ENCODE assay signal across 8 mouse cellular contexts in genomic region chr3:146150560-146150959, GRCm38 (mm10). TPM values are rescaled to one million over a fixed set of nuclear protein-coding genes. Genes with fewer than 3 reads are reported as not detected.
DNase-seq lines count a peak whose midpoint lies in the region; ATAC-seq lines count a peak whose summit lies in the region.

No protein-coding gene starts in this region.

- peak overlapping the region; percentile 43 for H3K4me3 ChIP-seq in embryonic facial prominence, embryonic 12.5 days
- peak overlapping the region; percentile 45 for H3K4me3 ChIP-seq in intestine, embryonic 14.5 days (ENCODE audit: low read depth, low read length)
- peak overlapping the region; percentile 57 for H3K4me3 ChIP-seq in liver, embryonic 16.5 days (ENCODE audit: low read depth, low read length)
- peak overlapping the region; percentile 41 for H3K4me3 ChIP-seq in neural tube, embryonic 13.5 days

- DNase-seq in CD8-positive naive resting alpha-beta T cell, adult 2 months (ENCODE audit: low read depth in 2 of 2, low spot score in 2 of 2) = peak; percentile 31 to 41
- DNase-seq in intestine, embryonic 14.5 days (ENCODE audit: low spot score) = peak; percentile 65
- no peak for DNase-seq in layer of hippocampus, adult 11-12 months (ENCODE audit: low spot score)
- DNase-seq in adrenal gland, postnatal 4 days (ENCODE audit: low spot score in 2 of 2) = no peak
- DNase-seq in cerebellum, postnatal 25 days = no peak

- H3K27ac ChIP-seq in embryonic facial prominence, embryonic 12.5 days = no peak overlapping the region
- H3K27ac ChIP-seq in intestine, embryonic 14.5 days (ENCODE audit: low read depth) = peak overlapping the region; percentile 33; the same call in 1 of the 2 replicates
- no peak overlapping the region; the same call in 1 of the 2 replicates for H3K27ac ChIP-seq in liver, embryonic 16.5 days (ENCODE audit: low read length)
- H3K27ac ChIP-seq in neural tube, embryonic 13.5 days (replicated peaks) = no peak overlapping the region

- no peak for ATAC-seq in embryonic facial prominence, embryonic 12.5 days (ENCODE audit: insufficient number of reproducible peaks, insufficient read depth, low FRiP score, low TSS enrichment)
- no peak; the same call in 1 of the 2 replicates for ATAC-seq in intestine, embryonic 14.5 days (replicated peaks; ENCODE audit: low FRiP score, low TSS enrichment, low read depth)
- ATAC-seq in liver, embryonic 16.5 days (ENCODE audit: low read depth) = no peak; the same call in 1 of the 2 replicates
- ATAC-seq in neural tube, embryonic 13.5 days (ENCODE audit: low read depth) = no peak

- H3K36me3 ChIP-seq in embryonic facial prominence, embryonic 12.5 days = no peaks in the 10 kb centered on the region
- no peaks in the 10 kb centered on the region for H3K36me3 ChIP-seq in intestine, embryonic 14.5 days (ENCODE audit: control insufficient read depth, insufficient read depth, low read length)
- H3K36me3 ChIP-seq in liver, embryonic 16.5 days (ENCODE audit: control insufficient read depth, insufficient read depth) = no peaks in the 10 kb centered on the region
- H3K36me3 ChIP-seq in neural tube, embryonic 13.5 days = no peaks in the 10 kb centered on the region

- peaks cover 28% of the 10 kb centered on the region for H3K27me3 ChIP-seq in embryonic facial prominence, embryonic 12.5 days
- peaks cover 2% of the 10 kb centered on the region; the same call in 1 of the 2 replicates for H3K27me3 ChIP-seq in intestine, embryonic 14.5 days (replicated peaks; ENCODE audit: control insufficient read depth, insufficient read depth, low read length)
- no peaks in the 10 kb centered on the region; the same call in 1 of the 2 replicates for H3K27me3 ChIP-seq in liver, embryonic 16.5 days (ENCODE audit: control insufficient read depth, insufficient read depth, low read depth, low read length)
- peaks cover 46% of the 10 kb centered on the region for H3K27me3 ChIP-seq in neural tube, embryonic 13.5 days

- H3K9me3 ChIP-seq in embryonic facial prominence, embryonic 12.5 days = no peaks in the 10 kb centered on the region
- H3K9me3 ChIP-seq in intestine, embryonic 14.5 days (ENCODE audit: control insufficient read depth, low read length) = no peaks in the 10 kb centered on the region
- H3K9me3 ChIP-seq in liver, embryonic 16.5 days (replicated peaks; ENCODE audit: control insufficient read depth, low read length) = no peaks in the 10 kb centered on the region
- no peaks in the 10 kb centered on the region for H3K9me3 ChIP-seq in neural tube, embryonic 13.5 days

- no peak overlapping the region for H3K9ac ChIP-seq in embryonic facial prominence, embryonic 12.5 days
- no peak overlapping the region; the same call in 1 of the 2 replicates for H3K9ac ChIP-seq in intestine, embryonic 14.5 days (ENCODE audit: low read length)
- peak overlapping the region; percentile 48; the same call in 1 of the 2 replicates for H3K9ac ChIP-seq in liver, embryonic 16.5 days (ENCODE audit: low read depth, low read length)
- H3K9ac ChIP-seq in neural tube, embryonic 13.5 days = peak overlapping the region; percentile 63; the same call in 1 of the 2 replicates

- H3K4me1 ChIP-seq in embryonic facial prominence, embryonic 12.5 days = peaks cover 22% of the 10 kb centered on the region
- H3K4me1 ChIP-seq in intestine, embryonic 14.5 days (replicated peaks; ENCODE audit: control insufficient read depth, insufficient read depth, low read length) = peaks cover 4% of the 10 kb centered on the region
- H3K4me1 ChIP-seq in liver, embryonic 16.5 days (ENCODE audit: control insufficient read depth, low read depth, low read length) = no peaks in the 10 kb centered on the region; the same call in 1 of the 2 replicates
- H3K4me1 ChIP-seq in neural tube, embryonic 13.5 days (replicated peaks) = peaks cover 21% of the 10 kb centered on the region

- 24% methylated on average over 11 of the region's 11 CpGs for WGBS in embryonic facial prominence, embryonic 12.5 days
- 15% methylated on average over 11 of the region's 11 CpGs for WGBS in intestine, embryonic 14.5 days
- WGBS in liver, embryonic 16.5 days (ENCODE audit: insufficient replicate concordance) = 14% methylated on average over 11 of the region's 11 CpGs
- 16% methylated on average over 11 of the region's 11 CpGs for WGBS in neural tube, embryonic 13.5 days

- peak overlapping the region; percentile 96 for H3K4me2 ChIP-seq in embryonic facial prominence, embryonic 12.5 days (replicated peaks)
- peak overlapping the region; percentile 96 for H3K4me2 ChIP-seq in intestine, embryonic 14.5 days (ENCODE audit: low read length)
- H3K4me2 ChIP-seq in liver, embryonic 16.5 days (ENCODE audit: low read depth, low read length) = peak overlapping the region; percentile 66
- H3K4me2 ChIP-seq in neural tube, embryonic 13.5 days = peak overlapping the region; percentile 83

RNA-seq across cellular contexts. Expression of gene Mcoln2, which starts 0.9 kb away (rescaled TPM):
- 0.27 and 0.88 TPM in 2 replicates for polyA plus RNA-seq in embryonic facial prominence, embryonic 12.5 days (2016; fragmentation: Nextera tagmentation; extraction: Ambion mirVana)
- polyA plus RNA-seq in intestine, embryonic 14.5 days (2014; fragmentation: Nextera tagmentation; extraction: Ambion mirVana) = 4.1 and 4.2 TPM in 2 replicates
- 9.5 TPM in 2 replicates for polyA plus RNA-seq in liver, embryonic 16.5 days (2015; fragmentation: Nextera tagmentation; extraction: Ambion mirVana)
- 0.15 and 0.36 TPM in 2 replicates for polyA plus RNA-seq in neural tube, embryonic 13.5 days (2015; fragmentation: Nextera tagmentation; extraction: Ambion mirVana)
- 1 to 10 TPM in 1 of 2 experiments, under 1 TPM in 1; 0.39 to 1.6 TPM for total RNA-seq in adrenal gland, postnatal 4 days (2021)

RNA-seq across cellular contexts. Expression of gene Mcoln3, which starts 33.3 kb away (rescaled TPM):
- 5.3 and 5.8 TPM in 2 replicates for polyA plus RNA-seq in embryonic facial prominence, embryonic 12.5 days (2016; fragmentation: Nextera tagmentation; extraction: Ambion mirVana)
- polyA plus RNA-seq in intestine, embryonic 14.5 days (2014; fragmentation: Nextera tagmentation; extraction: Ambion mirVana) = 5.8 and 7.1 TPM in 2 replicates
- 0.25 and 0.70 TPM in 2 replicates for polyA plus RNA-seq in liver, embryonic 16.5 days (2015; fragmentation: Nextera tagmentation; extraction: Ambion mirVana)
- 0.24 and 0.32 TPM in 2 replicates for polyA plus RNA-seq in neural tube, embryonic 13.5 days (2015; fragmentation: Nextera tagmentation; extraction: Ambion mirVana)
- total RNA-seq in adrenal gland, postnatal 4 days (2021) = 1 to 10 TPM in 1 of 2 experiments, not detected in 1; 2.7 TPM

RNA-seq across cellular contexts. Expression of gene Wdr63, which starts 42.6 kb away (rescaled TPM):
- 0.14 and 0.17 TPM in 2 replicates for polyA plus RNA-seq in embryonic facial prominence, embryonic 12.5 days (2016; fragmentation: Nextera tagmentation; extraction: Ambion mirVana)
- polyA plus RNA-seq in intestine, embryonic 14.5 days (2014; fragmentation: Nextera tagmentation; extraction: Ambion mirVana) = 0.17 TPM in 1 of 2 replicates, not detected in the other
- polyA plus RNA-seq in liver, embryonic 16.5 days (2015; fragmentation: Nextera tagmentation; extraction: Ambion mirVana) = 0.30 TPM in 1 of 2 replicates, not detected in the other
- 0.07 and 0.40 TPM in 2 replicates for polyA plus RNA-seq in neural tube, embryonic 13.5 days (2015; fragmentation: Nextera tagmentation; extraction: Ambion mirVana)
- total RNA-seq in adrenal gland, postnatal 4 days (2021) = under 1 TPM; 0.08 to 0.28 TPM

Comparison
In these comparisons a context has a peak if more than half of its experiments do, and no peak if none do; other contexts are left out.
1. DNase-seq: peak in CD8-positive naive resting alpha-beta T cell, adult 2 months (2 of 2) and intestine, embryonic 14.5 days (single experiment); none in layer of hippocampus, adult 11-12 months (single experiment), adrenal gland, postnatal 4 days (0 of 2) and cerebellum, postnatal 25 days (0 of 2).
2. H3K9ac ChIP-seq: peak in liver, embryonic 16.5 days (single experiment) and neural tube, embryonic 13.5 days (single experiment); none in embryonic facial prominence, embryonic 12.5 days (single experiment) and intestine, embryonic 14.5 days (single experiment).
3. Peak in every context shown above with its lines, with median percentiles within 50 percentile points of each other: H3K4me2 ChIP-seq and H3K4me3 ChIP-seq.